Mouse (Mus musculus) forebrain, embryonic 14.5 days (tissue): ENCODE data around the gene Ptrh1. TPM values are rescaled to one million over a fixed set of nuclear protein-coding genes. Genes with fewer than 3 reads are reported as not detected.

Experiments
- ATAC-seq: fragments of 200-750 bp; cut with Nextera tagmentation; 2 replicates; pipeline ENCODE4 v1.8.0; 2017; ENCODE audit warnings: mild to moderate bottlenecking, moderate library complexity
- DNase-seq: peaks from one replicate; pipeline ENCODE4 v3.0.0-alpha.2; 2015; ENCODE audit warnings: low spot score
- H3K27ac ChIP-seq: fragments of 300-500 bp; sonication (generic); 2 replicates; pipeline ENCODE4 v1.5.1; 2014; ENCODE audit warnings: low read depth, mild to moderate bottlenecking, control low read depth, low read length, moderate library complexity
- H3K27me3 ChIP-seq: fragments of 300-500 bp; sonication (generic); replicated peaks from 2 replicates; pipeline ENCODE4 v1.6.1; 2014; ENCODE audit warnings: low read length, control low read depth, mixed read lengths; ENCODE audit not compliant: control insufficient read depth, insufficient read depth
- H3K36me3 ChIP-seq: fragments of 300-500 bp; sonication (generic); 2 replicates; pipeline ENCODE4 v1.6.1; 2014; ENCODE audit warnings: low read length, control low read depth; ENCODE audit not compliant: control insufficient read depth, insufficient read depth
- H3K4me1 ChIP-seq: fragments of 300-500 bp; sonication (generic); 2 replicates; pipeline ENCODE4 v1.6.1; 2014; ENCODE audit warnings: antibody characterized with exemption, low read length, control low read depth; ENCODE audit not compliant: control insufficient read depth, insufficient read depth
- H3K4me2 ChIP-seq: fragments of 300-500 bp; sonication (generic); 2 replicates; pipeline ENCODE4 v1.6.1; 2014; ENCODE audit warnings: mild to moderate bottlenecking, control low read depth, low read length
- H3K4me3 ChIP-seq: fragments of 300-500 bp; sonication (generic); 2 replicates; pipeline ENCODE4 v1.5.1; 2014; ENCODE audit warnings: low read depth, low read length, control low read depth
- H3K9ac ChIP-seq: fragments of 300-500 bp; sonication (generic); 2 replicates; pipeline ENCODE4 v1.6.1; 2014; ENCODE audit warnings: mild to moderate bottlenecking, low read length, control low read depth, moderate library complexity
- H3K9me3 ChIP-seq: fragments of 300-500 bp; sonication (generic); replicated peaks from 2 replicates; pipeline ENCODE4 v1.6.1; 2016; ENCODE audit warnings: low read length, control low read depth, mixed read lengths; ENCODE audit not compliant: control insufficient read depth
- WGBS: fragments of 180-500 bp; shearing (Covaris S2); extraction: QIAGEN DNeasy Blood & Tissue Kit; methylation state at CpG from one replicate; pipeline ENCODE4 v1.1.7; 2014; 5-methylcytosine and 5-hydroxymethylcytosine counted together
- polyA plus RNA-seq: library from polyadenylated mRNA; unstranded; fragments of >200 nt; fragmentation: Nextera tagmentation; extraction: Ambion mirVana; gene quantifications from 2 replicates; pipeline ENCODE4 v1.2.1, GENCODE M21; 2014

Ptrh1 gene
- polyA plus RNA-seq, 1 experiment from 2014 or later: 4.7 TPM

DNA sequence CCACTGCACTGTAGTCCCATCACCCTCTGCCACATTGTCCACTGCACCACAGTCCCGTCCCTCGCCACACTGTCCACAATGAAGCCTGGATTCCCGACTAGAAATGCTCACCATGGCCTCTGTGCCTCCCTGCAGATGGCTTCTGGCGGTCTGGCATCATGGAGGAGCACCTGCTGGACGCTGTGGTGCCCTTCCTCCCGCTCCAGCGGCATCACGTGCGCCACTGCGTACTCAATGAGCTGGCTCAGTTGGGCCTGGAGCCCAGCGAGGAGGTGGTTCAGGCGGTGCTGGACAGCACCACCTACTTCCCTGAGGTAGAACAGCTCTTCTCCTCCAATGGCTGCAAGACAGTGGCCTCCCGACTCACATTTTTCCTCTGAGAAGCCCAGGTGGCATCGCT is 14.2 kb upstream of the Ptrh1 start:
- ATAC-seq: no peak
- Histone ChIP-seq H3K27me3 (no peaks in the 10 kb centered on the region), H3K36me3 (peaks cover 33% of the 10 kb centered on the region), H3K27ac (no peak overlapping the region), H3K9ac (no peak overlapping the region), H3K4me3 (no peak overlapping the region), H3K9me3 (no peaks in the 10 kb centered on the region), H3K4me1 (0 out of 2 replicates have a peak, but pooled peaks cover 5% of the 10 kb centered on the region), H3K4me2 (no peak overlapping the region)
- DNase-seq: no peak
- WGBS: 91% methylated on average over 14 of the region's 14 CpGs

DNA sequence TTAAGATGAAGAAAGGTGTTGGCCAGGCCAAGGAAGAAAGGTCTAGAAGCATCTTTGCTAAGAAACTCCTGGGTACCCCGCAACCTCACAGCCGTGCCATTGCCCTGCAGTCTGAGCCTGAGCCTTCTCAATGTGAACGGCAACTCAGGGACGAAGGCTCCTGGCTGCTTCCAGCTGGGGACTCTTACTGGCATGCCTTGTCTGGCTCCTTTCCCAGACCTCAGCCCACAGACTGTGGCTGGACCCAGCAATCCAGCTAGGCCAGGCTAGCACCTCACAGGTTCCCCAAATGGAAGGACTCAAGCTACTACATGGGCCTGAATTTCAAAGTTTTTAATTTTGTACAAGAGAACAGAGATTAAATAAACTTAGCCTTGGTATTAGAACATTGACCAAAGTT is 13.7 kb upstream of the Ptrh1 start:
- H3K9me3 ChIP-seq: no peaks in the 10 kb centered on the region
- H3K27me3 ChIP-seq: no peaks in the 10 kb centered on the region
- no peak for ATAC-seq
- H3K9ac ChIP-seq: no peak overlapping the region
- no peak overlapping the region for H3K4me3 ChIP-seq
- no peak overlapping the region for H3K4me2 ChIP-seq
- DNase-seq: no peak
- no peak overlapping the region for H3K27ac ChIP-seq
- peaks cover 33% of the 10 kb centered on the region for H3K36me3 ChIP-seq
- 0 out of 2 replicates have a peak, but pooled peaks cover 5% of the 10 kb centered on the region for H3K4me1 ChIP-seq
- 88% methylated on average over 4 of the region's 4 CpGs for WGBS

DNA sequence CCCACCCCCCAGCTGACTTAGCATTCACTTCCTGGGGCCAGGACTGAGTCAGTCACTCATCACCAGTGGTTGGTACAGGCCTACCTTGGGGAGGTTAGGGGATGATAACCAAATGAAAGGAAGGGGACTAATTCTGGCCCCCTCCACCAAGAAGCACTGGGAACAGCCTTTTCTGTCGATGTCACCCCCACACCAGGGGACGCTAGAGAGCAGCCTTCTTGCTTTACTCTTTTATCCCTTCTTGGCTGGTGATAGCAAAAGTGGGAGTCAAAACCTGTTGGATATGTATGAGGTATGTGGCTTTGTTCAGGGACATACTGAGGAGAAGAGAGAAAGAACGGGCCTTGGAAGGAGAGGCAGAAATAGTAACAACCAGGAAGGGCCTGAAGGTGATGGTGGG is 12.2 kb upstream of the Ptrh1 start:
- WGBS: 80% methylated on average over 3 of the region's 3 CpGs
- H3K27ac ChIP-seq: no peak overlapping the region
- H3K4me2 ChIP-seq: no peak overlapping the region
- H3K9ac ChIP-seq: no peak overlapping the region
- H3K27me3 ChIP-seq: no peaks in the 10 kb centered on the region
- no peak for ATAC-seq
- H3K36me3 ChIP-seq: peaks cover 33% of the 10 kb centered on the region
- no peak overlapping the region for H3K4me3 ChIP-seq
- H3K9me3 ChIP-seq: no peaks in the 10 kb centered on the region
- DNase-seq: no peak
- 0 out of 2 replicates have a peak, but pooled peaks cover 4% of the 10 kb centered on the region for H3K4me1 ChIP-seq

DNA sequence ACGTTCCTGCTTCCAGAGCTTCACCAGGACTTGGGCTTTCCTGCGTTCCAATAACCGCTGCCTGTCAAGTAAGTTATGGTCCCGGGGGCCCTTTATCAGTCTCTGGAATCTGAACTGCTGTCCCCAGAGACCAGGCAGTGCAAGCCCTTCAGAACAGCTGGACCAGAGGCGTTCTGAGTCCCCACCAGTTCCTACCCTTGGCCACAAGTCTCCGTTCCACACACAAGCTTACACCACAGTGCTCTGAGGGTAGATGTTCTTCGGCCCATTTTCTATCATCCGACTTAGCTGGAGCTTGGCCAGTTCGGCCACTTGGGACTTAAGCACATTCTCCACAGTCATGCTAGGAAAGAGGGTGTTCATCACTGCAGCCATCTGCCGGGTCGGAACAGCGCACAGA is 8.3 kb upstream of the Ptrh1 start:
- WGBS: 88% methylated on average over 12 of the region's 12 CpGs
- DNase-seq (no peak), ATAC-seq (no peak)
- H3K4me2 ChIP-seq: no peak overlapping the region
- H3K9me3 ChIP-seq: no peaks in the 10 kb centered on the region
- no peak overlapping the region for H3K4me3 ChIP-seq
- no peaks in the 10 kb centered on the region for H3K27me3 ChIP-seq
- no peak overlapping the region for H3K27ac ChIP-seq
- peaks cover 10% of the 10 kb centered on the region for H3K36me3 ChIP-seq
- no peak overlapping the region for H3K9ac ChIP-seq
- no peaks in the 10 kb centered on the region for H3K4me1 ChIP-seq

DNA sequence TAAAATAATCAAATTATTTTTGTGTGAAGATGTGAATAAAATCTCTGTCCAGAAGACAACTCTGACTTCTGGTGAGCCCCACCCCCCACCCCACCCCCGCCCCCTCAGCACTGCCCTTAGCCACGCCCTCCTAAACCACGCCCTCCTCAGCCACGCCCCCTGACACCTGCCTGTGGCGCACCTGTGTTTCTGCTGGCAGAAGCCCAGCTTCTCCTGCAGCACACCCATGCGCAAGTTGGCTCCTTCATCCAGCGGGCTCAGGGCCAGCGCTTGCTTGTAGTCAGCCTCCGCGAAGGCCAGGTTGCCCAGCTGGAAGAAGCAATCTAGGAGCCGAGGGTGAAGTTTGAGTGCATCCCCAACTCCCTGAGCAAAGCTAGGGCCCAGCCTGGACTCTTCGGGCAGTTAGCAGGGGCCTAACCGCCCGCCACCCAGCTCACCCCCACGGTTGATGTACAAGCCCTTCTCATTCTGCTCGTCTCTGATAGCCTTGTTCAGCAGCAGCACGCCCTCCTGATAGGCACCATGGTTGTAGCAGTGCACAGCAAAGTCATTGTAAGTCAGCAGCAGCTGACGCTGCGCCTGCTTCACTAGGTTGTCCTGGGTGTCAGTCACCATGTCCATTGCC is 6.8 kb upstream of the Ptrh1 start:
- H3K4me2 ChIP-seq: no peak overlapping the region
- H3K9me3 ChIP-seq: no peaks in the 10 kb centered on the region
- H3K36me3 ChIP-seq: no peaks in the 10 kb centered on the region
- no peaks in the 10 kb centered on the region for H3K27me3 ChIP-seq
- no peak overlapping the region for H3K27ac ChIP-seq
- ATAC-seq (no peak), DNase-seq (no peak)
- 57% methylated on average over 19 of the region's 19 CpGs for WGBS
- no peaks in the 10 kb centered on the region for H3K4me1 ChIP-seq
- H3K9ac ChIP-seq: no peak overlapping the region
- H3K4me3 ChIP-seq: no peak overlapping the region

DNA sequence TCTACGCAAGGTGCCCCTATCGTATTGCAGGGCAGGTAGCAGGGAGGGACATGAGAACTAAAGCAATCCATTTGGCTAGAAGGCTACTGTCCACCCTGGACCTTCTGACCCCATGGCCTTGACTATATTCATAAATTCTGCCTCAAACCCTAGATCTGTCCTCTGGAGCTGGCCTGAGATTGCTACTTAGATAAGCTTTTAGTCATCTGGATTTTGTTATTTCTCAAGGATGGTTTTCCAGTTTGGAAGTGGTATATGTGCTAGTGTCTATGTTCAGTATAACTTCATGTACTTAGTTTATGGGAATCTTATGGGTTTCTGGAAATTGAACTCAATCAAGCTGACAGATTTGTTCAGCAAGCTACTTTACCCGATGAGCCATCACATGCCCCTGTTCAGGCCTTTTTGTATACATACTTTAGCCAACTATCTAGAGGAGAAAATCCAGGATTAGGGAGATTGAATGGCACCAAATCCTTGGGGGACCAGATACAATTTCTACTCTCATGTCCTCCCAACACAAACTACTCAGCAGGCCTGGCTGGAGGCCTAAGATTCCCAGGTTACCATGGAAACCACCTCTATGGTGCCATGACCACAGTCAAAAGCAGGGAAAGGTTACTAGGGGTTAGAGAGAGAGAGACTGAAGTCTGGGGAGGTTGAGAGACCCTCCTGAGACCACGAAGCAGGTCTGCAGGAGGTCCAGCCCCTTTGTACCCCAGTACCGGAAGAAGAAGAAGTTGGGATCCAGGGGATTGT is 6.1 kb upstream of the Ptrh1 start:
- no peaks in the 10 kb centered on the region for H3K27me3 ChIP-seq
- H3K4me1 ChIP-seq: no peaks in the 10 kb centered on the region
- no peak overlapping the region for H3K4me3 ChIP-seq
- H3K9ac ChIP-seq: no peak overlapping the region
- 57% methylated on average over 5 of the region's 5 CpGs for WGBS
- ATAC-seq (no peak), DNase-seq (no peak)
- no peaks in the 10 kb centered on the region for H3K36me3 ChIP-seq
- no peak overlapping the region for H3K27ac ChIP-seq
- H3K9me3 ChIP-seq: no peaks in the 10 kb centered on the region
- no peak overlapping the region for H3K4me2 ChIP-seq

DNA sequence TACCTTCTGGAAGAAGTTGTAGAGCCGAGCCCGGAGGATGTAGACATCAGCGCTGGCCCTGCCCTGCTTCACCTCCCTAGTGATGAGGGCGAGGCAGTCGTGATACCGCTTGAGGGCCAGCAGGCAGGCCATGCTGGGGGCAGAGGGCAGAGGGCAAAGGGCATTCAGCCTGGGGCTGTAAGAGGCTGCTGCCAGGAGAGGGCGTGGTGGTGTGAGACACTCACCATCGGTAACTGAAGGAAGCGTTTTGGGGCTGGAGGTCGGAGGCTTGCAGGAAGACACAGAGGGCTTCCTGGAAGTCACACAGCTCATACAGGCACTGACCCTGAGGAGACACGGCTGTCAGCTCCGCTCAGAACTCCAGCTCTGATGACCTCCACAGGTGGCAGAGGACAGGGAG is 3.7 kb upstream of the Ptrh1 start:
- no peaks in the 10 kb centered on the region for H3K36me3 ChIP-seq
- H3K9me3 ChIP-seq: no peaks in the 10 kb centered on the region
- no peaks in the 10 kb centered on the region for H3K27me3 ChIP-seq
- no peak overlapping the region for H3K9ac ChIP-seq
- H3K4me2 ChIP-seq: no peak overlapping the region
- H3K4me3 ChIP-seq: no peak overlapping the region
- H3K27ac ChIP-seq: no peak overlapping the region
- DNase-seq: no peak
- 38% methylated on average over 12 of the region's 12 CpGs for WGBS
- no peak for ATAC-seq
- peaks cover 5% of the 10 kb centered on the region for H3K4me1 ChIP-seq

DNA sequence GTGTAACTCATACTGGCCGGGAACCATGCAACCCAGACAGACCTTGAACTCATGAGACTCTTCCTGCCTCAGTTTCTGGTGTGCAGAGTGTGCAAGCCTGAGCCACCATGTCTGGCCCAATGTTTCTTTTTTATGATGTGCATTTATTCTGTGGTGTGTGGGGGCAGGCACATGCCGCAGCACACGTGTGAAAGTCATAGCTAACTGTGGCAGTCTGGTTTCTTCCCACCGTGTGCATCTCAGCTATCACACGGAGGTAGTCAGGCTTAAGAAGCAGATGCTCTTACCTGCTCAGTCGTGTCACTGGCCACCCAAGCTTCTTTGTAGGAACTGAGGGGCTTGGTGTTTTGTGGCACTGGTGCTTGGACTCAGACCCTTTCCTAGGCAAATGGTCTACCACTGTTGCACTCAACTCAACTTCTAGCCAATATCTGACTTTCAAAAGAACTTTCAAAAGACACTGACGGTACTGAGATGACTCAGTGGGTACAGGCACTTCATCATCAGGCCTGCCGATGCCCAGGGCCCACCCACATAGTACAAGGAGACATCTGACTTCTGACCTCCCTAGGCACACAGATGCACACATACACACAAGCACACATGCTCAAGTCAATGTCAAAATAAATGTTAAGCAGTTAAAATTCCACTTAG is 2.8 kb upstream of the Ptrh1 start:
- DNase-seq: no peak
- Histone ChIP-seq H3K27ac (no peak overlapping the region), H3K9ac (no peak overlapping the region), H3K36me3 (no peaks in the 10 kb centered on the region), H3K4me3 (no peak overlapping the region), H3K9me3 (no peaks in the 10 kb centered on the region), H3K4me2 (no peak overlapping the region), H3K27me3 (no peaks in the 10 kb centered on the region), H3K4me1 (peaks cover 5% of the 10 kb centered on the region)
- WGBS: 85% methylated on average over 8 of the region's 8 CpGs
- no peak for ATAC-seq

DNA sequence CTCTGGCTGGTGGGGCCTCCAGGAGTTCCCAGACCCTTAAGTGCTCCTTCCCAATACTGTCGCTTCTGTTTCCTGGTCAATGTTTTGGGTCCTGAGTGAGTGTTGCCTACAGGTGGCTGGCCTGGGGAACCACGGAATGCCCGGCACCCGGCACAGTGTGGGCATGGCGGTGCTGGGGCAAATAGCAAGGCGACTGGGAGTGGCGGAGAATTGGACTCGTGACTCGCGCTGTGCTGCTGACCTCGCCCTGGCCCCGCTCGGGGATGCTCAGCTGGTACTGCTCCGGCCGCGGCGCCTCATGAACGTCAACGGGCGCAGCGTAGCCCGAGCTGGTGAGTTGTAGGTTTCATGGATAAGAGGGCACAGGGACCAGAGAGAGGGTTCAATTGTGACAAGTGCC is 606 bp downstream of the Ptrh1 start:
- H3K9me3 ChIP-seq: no peaks in the 10 kb centered on the region
- peak overlapping the region; percentile 71 for H3K4me2 ChIP-seq
- H3K4me1 ChIP-seq: peaks cover 5% of the 10 kb centered on the region
- no peak for DNase-seq
- H3K4me3 ChIP-seq: peak overlapping the region; percentile 48
- peak overlapping the region; percentile 35; the same call in 1 of the 2 replicates for H3K9ac ChIP-seq
- no peak for ATAC-seq
- 31% methylated on average over 22 of the region's 22 CpGs for WGBS
- H3K27me3 ChIP-seq: no peaks in the 10 kb centered on the region
- no peak overlapping the region for H3K27ac ChIP-seq
- no peaks in the 10 kb centered on the region for H3K36me3 ChIP-seq
